Mouse (Mus musculus): Measurements from ENCODE around the gene Sh3glb2.

Gene Sh3glb2

DNA sequence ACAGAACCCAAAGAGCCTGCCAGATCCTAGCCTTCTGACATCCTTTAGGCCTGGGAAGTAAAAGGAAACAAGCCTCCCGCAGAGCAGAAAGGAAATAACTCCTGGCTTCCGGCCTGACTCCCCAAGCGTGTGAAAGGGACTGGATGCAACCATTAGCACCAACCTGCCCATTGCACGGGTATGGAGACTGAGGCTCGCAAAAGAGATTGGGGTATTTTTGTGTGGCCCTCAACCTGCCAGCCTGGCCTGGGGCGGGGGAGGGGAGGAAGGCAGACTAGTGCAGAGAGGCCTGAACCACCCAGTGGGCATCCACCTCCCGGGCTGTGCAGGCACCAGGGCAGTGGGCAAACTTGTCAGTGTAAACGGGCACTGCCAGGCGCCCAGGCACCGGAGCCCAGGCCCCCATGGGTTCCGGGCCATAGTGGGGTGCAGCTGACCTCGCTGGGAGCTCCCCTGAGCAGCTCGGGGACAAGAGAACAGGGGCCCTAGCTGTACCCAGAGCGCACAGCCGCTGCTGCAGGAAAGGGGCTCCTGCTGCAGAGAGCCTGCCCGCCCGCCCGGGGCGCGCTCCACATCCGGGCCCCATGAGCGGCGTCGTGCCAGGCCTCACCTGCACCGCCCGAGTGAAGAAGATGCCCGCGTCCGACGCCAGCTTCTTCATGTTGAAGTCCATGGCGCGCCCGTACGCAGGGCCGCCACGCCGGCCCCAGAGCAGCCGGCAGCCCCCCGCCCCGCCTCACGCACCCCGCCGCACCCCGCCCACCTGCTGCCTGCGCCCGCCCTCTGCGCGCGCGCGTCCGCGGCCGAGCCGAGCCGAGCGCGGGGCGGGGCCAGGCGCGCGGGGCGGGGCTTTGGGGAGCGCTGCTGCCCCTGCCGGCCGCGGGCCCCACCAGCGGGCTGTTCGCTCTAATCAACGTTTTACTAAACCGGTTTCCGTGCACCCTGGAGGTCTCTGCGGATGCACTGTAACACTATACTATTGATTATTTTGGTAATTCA, at the start of gene Sh3glb2:
TSS of gene Sh3glb2 (minus strand) at position 805 of the 999 bp plus-strand sequence.
- DNase-seq: peak; percentile 79

DNA sequence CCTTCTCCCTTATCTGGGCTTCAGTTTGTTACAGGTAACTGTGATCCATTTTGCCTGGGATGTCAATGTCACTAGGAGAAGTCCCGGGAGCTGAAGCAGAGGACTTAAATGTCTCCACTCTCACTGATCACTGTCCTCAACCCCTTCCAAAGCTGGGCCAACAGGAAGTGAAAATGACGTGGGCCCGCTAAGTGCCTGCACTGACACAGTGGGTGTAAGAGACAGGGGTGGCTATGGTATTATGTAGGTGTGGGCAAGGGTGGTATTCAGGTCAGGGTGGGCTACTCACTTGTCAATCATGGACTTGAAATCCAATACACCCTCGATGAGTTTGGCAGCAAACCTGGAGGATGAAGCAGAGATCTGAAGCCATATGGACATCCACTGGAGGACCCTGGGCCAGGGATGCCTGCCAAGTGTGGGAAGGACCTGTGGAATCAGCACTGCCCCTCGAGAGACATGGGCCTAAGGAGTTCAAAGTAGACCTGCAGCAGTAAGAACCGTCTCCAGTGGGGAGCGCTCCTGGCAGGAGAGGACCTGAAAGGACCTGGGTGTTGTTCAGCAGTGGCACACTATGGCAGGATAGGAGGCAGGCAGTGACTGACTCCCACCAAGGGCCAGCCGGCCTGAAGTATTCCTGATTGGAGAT, 49.4 kb upstream of the Sh3glb2 start:
- DNase-seq: no peak

DNA sequence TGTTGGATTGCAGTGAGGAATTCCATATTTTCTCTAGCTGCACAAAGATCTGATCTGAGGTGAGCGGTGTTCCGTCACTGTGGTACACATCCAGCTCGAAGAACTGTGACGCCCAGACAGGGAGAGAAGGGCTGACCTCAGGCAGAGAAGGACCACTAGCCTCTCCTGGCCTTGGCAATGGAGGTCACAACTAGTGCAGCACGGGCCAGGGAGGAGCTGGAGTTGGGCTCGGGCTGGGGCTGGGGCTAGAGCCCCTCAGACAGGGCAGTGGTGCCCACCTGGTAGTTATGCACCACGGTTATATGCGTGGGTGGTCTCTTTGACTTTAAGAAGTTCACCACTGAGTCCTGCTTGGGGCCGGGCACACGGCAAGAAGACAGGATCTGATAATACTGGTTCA, 48.6 kb upstream of the Sh3glb2 start:
- no peak for DNase-seq

DNA sequence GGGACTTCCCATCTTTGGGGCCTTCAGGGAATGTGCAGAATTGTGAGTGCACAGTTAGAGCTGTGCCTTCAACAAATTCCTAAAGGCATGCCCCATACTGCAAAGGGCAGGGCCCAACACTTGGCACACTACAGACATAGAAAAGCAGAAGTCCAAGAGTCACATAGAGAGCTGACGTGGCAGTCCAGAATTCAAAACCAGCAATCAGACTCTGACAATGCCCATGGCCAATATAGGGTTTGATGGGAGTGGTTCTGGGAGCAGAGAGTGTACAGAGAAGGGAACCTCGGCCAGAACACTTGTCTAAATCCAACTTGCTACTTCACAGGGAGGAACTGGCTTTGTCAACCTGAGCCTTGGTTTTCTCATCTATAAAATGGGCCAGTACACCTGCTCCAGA, 48.1 kb upstream of the Sh3glb2 start:
- DNase-seq: no peak

DNA sequence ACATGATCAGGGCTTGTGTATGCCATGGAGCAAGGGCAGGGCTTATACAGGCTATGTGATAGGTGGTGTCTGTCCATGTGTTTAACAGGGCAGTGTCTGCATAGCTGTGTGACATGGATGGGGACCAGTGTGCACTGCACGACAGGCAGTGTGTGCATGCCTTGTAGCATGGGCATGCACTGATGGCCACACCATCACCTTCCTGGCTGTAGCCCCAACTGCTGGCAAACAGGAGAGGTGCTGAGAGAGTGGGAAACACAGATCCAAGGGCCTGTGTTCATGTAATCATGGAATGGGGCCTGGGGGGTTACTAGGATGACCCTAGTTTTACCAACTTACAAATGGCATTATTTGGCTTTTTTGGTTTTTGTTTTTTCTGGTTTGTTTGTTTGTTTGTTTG, 44.7 kb upstream of the Sh3glb2 start:
- DNase-seq: no peak

DNA sequence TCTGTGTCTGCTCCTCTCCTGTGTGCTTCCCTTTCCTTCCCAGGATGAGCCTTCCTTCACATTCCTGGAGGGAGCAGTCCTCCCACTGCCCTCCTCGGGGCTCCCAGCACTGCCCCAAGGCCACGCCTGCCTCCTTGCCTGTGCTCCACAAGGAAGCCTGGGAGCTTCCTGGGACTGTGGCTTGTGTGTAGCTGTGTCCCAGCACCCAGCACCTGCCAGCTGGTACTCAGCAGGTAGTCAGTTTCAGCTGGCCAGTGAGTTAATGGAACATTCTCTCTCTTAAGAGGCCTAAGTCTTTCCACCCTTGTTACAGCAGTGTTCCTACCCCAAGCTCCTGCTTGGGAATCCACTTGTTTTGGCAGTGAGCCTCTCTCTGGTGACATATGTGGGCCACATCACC, 43.7 kb upstream of the Sh3glb2 start:
- DNase-seq: no peak

DNA sequence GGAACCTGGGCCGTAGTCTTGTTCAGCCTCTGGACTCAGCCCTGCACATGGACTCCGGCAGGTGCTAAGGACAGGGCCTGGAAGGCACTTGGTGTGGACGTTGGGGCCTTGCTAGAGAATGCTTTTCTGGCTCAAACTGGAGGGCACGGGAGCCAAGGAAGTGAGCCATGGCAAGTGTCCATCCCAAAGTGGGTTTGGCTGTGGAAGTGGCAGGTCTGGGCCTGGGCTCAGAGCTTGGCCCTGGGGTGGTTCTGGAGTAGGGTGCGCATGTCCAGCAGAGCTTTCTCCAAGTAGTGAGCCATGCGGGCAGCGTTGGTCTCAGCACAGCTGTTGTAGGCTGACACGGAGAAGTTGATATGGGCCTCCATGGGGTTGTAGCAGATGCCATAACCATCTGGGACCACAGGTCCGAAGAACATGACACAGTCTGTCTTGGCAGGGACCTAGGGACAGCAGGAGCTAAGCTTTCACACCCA, 43.3 kb upstream of the Sh3glb2 start:
- DNase-seq: no peak

DNA sequence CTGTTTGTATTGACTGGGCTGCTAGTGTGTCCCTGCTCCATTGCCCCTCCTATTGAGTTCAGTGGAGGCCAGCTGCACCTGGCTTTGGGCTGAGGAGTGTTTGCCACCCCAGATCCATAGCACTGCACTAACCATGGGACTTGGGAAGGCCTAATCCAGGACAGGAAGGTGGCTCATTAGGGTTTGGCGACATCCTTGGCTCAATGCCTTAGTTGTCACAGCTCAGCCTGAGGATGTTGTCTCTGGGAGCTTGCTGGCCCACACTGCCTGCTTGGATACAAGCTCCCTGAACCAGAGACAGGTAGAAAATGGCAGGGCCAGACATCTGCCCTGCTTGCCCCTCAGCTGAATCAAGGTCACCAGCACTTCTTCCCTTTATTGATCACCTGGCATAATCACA, 42.4 kb upstream of the Sh3glb2 start:
- no peak for DNase-seq

DNA sequence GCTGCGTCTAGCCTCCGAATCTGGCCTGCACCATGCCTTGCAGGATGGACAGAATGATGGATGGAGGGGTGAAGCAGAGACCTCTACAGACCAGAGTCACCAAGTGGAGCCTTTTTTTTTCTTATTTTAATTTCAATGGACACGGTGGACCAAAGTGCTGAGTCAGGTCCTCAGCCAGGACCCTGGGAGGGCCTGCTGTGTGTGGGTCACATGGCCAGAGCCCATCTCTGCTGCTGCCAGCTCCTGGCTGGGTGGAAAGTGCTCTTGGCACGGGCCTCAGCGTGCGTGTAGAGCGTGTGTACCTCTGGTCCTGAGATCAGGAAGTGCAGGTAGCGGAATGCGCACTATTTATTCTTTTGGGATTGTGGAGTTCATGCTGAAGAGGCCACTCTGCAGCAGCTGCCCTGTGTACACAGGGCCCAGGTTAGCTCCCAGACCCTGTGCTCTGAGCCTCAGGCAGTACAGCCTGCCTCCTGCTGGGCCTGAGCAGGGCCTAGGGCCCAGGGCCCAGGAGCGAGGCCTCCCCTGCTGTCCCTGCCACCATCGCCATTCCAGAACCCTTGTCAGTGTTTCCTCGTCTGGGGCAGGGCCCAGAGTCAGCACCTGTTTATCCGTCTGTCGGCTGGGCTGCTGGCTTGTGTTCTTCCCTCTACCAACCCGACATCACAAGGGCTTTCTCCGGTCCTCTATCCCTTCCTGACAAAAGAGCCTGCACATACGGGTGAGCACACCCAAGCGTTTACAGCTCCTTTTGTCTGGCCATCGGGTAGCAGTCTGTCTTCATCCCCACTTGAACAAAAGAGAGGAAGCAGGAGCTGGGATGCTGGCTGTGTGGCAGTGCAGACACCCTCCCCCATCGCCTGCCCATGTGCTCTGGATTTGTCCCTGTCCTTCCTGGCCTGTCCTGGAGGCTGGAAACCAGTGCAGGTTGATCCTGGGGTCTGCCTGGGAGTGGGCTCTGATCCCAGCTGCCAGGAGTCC, 40.3 kb upstream of the Sh3glb2 start:
- DNase-seq: no peak

DNA sequence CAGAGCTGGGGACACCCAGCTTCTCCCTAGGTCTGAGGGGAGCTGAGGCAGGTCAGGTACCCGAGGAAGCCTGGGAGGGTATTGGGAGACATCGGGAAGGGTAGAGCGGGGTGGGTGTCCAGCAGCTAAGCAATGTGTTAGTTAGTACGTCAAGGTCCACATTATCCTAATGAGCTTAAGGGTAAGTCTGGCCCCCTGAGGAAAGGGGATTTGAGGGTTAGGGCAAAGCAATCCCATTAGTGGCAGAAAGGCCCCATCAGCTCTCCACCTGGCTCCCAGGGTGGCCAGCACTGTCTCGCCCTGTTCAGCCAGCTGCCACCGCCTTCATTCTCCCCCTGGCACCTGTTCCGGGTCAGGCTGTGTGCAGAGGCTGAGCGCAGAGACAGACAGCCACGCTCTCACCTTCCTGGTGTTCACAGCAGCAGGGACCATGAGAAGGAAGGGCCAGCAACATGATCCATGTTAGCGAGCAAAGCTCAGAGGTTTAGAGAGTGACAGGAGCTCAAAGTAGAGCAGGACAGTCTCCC, 38.9 kb upstream of the Sh3glb2 start:
- DNase-seq: no peak

DNA sequence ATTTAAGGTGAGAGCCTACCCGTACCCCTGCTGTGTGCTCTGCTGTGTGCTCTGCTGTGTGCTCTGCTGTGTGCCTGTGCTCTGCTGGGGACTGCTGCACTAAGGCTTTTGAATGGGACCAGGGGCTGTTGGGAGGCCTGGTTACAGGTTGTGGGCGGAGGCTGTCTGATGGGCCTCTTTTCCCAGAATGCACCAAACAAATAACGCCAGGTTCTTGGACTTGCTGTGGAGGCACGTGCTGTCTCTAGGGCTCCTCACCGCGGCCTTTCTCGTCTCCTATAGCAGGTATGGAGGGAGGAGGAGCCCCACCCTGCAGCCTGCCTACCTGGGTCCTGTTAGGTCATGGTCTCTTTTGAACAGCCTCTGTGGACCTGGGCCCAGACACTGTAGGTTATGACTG, 37.1 kb upstream of the Sh3glb2 start:
- DNase-seq: no peak

DNA sequence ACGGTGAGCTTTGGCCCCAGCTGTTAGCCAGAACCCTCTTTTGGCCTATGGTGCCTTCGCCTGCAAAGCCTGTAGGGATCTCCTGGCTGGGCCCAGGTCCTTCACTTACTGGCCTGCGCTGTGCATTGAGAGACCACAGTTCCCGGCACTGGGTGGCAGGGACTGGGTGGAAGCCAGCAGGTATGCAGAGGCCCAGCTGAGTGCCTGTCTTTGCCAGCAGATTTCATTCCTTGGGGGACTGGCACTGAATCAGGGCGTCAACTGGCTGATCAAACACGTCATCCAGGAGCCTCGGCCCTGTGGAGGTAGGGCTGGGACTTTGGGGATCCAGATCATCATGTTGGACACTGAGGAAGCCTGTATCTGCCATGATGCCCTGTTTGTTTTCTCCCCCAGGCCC, 36.6 kb upstream of the Sh3glb2 start:
- no peak for DNase-seq

DNA sequence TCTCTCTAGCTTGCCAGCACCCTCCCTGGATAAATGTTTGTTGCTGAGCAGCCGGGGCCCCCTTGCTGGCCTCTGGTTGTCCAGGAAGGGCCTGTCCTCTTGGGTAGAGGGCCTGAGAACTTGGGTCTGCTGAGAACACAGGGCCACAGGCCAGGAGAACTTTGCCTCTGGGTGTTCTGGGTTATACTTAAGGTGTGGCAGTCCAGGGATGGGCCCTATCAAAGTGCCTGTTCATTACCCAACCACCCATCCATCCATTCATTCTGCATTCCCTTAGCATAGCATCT, 34.2 kb upstream of the Sh3glb2 start:
- peak; percentile 51 for DNase-seq

DNA sequence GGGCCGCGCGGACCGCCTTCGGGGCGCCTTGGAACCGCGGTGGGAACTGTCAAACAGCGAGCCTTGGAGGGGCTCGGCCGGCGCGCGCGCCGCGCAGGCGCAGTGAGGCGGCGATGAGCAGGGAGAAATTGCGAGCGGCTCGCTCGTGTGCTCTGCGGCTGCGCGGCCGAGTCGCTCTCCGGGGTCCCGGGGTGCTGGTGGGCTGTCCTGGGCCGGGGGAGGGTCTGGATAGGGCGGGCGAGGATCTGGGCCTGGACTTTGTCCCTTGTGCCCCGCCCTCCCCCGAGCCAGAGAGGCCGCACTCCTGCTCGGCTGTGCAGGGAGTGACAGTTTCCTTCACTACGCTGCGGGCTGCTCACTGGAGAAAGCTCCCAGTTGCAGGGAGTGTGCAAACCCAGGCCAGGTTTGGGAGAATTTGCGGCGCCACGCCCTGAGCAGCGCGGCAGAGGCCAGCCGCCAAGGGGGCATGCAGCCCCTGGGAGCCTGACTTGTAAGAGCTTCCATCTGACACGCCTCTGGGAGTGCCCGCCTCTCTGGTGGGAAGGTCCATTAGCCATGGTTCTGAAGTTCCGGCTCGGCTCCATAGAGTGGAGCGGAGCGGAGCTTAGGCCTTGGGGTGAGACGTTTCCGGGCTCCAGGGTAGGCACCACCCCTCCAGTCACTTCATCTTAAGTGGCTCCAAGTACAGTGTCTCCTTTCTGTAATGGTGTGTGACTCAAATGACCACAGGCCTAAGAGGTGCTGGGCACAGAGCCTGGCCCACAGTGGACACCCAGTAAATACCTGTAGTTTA, 33.6 kb upstream of the Sh3glb2 start:
- DNase-seq: peak; percentile 88

DNA sequence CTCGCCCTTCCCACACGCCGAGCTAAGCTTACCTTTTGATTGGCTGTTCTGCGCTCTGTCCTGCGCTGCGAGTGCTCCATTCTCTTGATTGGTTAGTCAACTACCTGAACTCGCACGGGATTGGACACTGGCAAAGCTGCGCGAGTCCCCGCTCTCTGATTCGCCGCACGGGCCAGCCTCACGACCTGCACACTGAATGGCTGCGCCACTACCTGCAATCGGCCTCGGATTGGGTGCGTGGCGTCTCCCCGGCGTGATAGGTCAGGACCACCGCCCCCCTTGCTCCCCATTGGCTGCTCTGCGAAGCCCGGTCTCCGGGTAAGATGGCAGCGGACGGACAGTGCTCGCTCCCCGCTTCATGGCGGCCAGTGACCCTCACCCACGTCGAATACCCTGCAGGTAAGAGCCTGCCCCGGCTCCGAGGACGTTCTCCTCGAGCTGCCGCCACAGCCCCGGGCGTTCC, 33.0 kb upstream of the Sh3glb2 start, which contains the start of gene Dolpp1:
TSS of gene Dolpp1 (plus strand) at position 141 of the 463 bp plus-strand sequence.
- DNase-seq: peak; percentile 99

DNA sequence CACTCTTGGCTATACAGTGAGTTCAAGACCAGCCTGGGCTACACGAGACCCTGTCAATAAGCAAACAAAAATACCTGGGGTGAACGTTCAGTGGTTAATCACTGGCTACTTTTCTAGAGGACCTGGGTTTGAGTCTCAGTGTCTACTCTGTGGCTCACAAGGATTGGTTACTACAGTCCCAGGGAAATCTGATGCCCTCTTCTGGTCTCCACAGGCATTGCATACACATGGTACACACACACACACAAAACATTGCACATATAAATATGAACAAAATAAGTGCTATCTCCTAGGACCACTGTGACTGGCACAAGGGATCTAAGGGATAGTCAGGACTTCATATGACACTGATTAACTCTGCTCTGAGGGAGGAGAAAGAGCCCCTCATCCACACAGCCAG, 29.9 kb upstream of the Sh3glb2 start:
- DNase-seq: no peak

DNA sequence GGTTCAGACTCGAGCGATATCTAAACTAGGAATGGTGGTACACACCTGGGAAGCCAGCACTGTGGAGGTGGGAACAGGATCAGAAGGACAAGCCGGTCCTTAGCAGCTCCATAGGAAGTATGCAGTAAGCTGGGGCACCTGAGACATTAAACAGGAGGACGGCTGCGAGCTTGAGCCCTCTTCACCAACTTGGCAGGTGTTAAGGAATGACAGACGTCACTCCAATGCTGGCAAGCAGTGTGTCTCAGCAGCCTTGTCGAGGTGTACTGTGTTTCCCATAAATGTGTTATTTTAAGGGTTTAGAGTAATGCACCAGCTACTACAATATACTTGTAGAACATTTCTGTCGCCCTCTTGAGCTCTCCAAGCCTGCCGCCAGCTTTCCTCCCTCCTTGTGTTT, 27.8 kb upstream of the Sh3glb2 start:
- DNase-seq: no peak

DNA sequence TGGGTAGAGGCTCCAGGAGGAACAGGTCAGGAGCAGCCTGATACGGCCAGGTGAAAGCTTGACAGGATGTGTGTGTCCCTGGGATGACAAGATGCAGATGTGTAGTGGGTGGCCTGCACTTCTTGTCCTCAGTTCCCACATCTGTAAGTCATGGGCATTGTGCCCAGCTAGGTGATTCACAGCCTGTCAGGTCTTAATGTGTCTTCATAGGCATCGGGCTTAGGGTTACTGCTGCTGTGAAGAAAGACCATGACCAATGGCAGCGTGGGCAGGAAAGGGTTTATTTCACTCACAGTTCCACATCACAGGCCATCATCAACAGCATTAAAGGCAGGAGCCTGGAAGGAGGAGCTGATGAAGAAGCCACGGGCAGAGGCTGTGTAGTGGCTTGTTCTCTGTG, 26.5 kb upstream of the Sh3glb2 start:
- DNase-seq: no peak

DNA sequence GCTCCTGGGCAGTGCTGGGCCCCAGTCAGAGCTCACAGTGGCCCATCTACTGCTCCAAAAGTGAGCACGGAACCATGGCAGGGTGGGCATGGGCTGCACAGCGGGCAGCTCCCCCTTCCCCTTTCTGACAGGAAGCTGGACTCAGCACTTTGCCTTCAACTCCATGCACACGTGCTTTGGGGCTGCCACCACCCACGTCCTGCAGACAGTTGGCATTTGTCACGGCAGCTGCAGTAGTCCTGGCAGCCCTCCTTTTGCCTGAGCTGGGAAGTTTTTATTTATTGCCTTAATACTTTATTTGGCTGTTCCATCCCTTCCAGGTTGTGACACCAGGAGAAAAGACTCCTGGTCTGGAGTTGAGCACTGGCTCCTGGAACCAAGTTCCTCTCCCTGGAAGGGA, 25.7 kb upstream of the Sh3glb2 start:
- no peak for DNase-seq

DNA sequence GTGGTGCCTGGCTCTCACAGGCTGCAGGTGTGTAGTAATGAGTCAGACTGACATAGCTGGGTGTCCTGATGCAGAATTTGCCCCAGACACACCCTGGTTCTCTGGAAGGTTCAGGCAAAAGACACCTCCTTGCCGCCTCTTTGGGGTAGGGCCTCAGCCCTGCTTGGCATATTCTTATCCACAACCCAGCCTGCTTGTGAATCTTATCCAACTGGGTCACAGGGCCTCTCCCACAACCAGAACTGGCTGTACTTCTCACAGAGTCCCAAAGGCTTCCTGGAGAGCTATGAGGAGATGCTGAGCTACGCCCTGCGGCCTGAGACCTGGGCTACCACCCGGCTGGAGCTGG, 22.2 kb upstream of the Sh3glb2 start:
- no peak for DNase-seq

DNA sequence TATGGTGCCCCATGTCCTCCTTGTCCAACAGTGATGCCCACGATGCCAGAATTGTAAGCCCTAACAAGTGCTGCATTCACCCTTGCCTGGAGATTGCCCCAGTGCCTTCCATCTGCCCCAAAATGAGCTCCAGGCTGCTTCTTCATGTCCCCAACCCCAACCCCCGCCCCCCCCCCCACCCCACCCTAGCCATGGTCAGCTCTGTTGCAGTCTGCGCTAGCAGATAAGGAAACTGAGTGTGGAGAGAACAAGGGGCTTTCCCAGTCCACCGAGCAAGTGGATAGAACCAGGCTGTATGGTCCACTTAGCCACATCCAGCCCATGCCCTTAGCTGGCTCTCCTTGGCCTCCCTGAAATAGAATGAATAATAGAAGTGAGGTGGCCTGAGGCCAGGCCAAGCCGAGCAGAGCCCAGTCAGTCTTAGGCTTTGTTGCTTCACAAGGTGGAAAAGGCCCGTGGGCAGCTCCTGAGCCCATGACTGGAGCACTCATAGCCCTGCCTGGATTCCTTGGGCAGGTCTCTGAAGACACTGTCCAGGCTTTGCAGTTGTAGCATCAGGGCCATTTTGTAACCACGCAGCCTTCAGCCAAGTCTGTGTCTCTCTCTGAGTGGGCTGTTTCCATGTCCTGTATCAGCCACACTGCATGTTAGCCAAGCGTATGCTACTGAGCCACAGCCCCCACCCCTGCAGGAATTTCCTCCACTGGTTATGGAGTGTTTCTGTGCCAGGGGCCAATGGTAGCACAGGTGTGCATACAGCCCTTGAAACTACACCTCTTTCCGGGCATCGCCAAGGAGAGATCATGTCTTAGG, 21.6 kb upstream of the Sh3glb2 start:
- DNase-seq: no peak

All from kidney, adult 9 months (tissue).